Mouse (Mus musculus) heart, adult 2 months (tissue): ENCODE measurements at regions not wholly inside any gene's neighbourhood (a gene's known extent, or its start where the extent isn't known, plus 50 kb on each side); places are given as distances from the start of the nearest gene placed in this dataset.

Experiments
- CTCF ChIP-seq: fragments of 200-600 bp; IDR thresholded peaks from 2 replicates; pipeline ENCODE4 v1.8.1; 2022; ENCODE audit warnings: antibody characterized with exemption, mild to moderate bottlenecking, moderate library complexity
- POLR2A ChIP-seq: fragments of 200-500 bp; IDR thresholded peaks from 2 replicates; pipeline ENCODE4 v1.6.1; 2011; ENCODE audit warnings: mild to moderate bottlenecking, low read depth, low read length, control low read depth; ENCODE audit not compliant: insufficient read depth

- TF ChIP-seq CTCF (no peak), POLR2A (no peak)
Measured at GRCm38 (mm10) chr13:101508331-101508730, 259.7 kb downstream of the Pik3r1 start.
